Mouse (Mus musculus) midbrain, embryonic 14.5 days (tissue): ENCODE measurements around the gene Med13. TPM values are rescaled to one million over a fixed set of nuclear protein-coding genes. Genes with fewer than 3 reads are reported as not detected.
A peak's percentile ranks its signal among the peaks of the same experiment; 100 is the strongest.

ENCODE experiments used
- ATAC-seq: fragments of 200-750 bp; cut with Nextera tagmentation; 2 replicates; pipeline ENCODE4 v1.8.0; 2017; ENCODE audit warnings: moderate number of reproducible peaks, moderate library complexity; ENCODE audit not compliant: low FRiP score, low TSS enrichment
- DNase-seq: peaks from one replicate; pipeline ENCODE4 v3.0.0-alpha.2; 2015
- H3K27ac ChIP-seq: fragments of 300-500 bp; sonication (generic); replicated peaks from 2 replicates; pipeline ENCODE4 v1.5.1; 2014; ENCODE audit warnings: mild to moderate bottlenecking, low read depth, low read length, moderate library complexity
- H3K27me3 ChIP-seq: fragments of 300-500 bp; sonication (generic); 2 replicates; pipeline ENCODE4 v1.6.1; 2014; ENCODE audit warnings: low read length, control low read depth, mixed read lengths; ENCODE audit not compliant: control insufficient read depth, insufficient read depth
- H3K36me3 ChIP-seq: fragments of 300-500 bp; sonication (generic); 2 replicates; pipeline ENCODE4 v1.6.1; 2014; ENCODE audit warnings: low read length, control low read depth; ENCODE audit not compliant: control insufficient read depth, insufficient read depth
- H3K4me1 ChIP-seq: fragments of 300-500 bp; sonication (generic); 2 replicates; pipeline ENCODE4 v1.6.1; 2014; ENCODE audit warnings: mild to moderate bottlenecking, antibody characterized with exemption, low read length, control low read depth; ENCODE audit not compliant: control insufficient read depth, insufficient read depth
- H3K4me2 ChIP-seq: fragments of 300-500 bp; sonication (generic); 2 replicates; pipeline ENCODE4 v1.6.1; 2014; ENCODE audit warnings: mild to moderate bottlenecking, low read length, moderate library complexity
- H3K4me3 ChIP-seq: fragments of 300-500 bp; sonication (generic); replicated peaks from 2 replicates; pipeline ENCODE4 v1.5.1; 2014; ENCODE audit warnings: low read depth, low read length
- H3K9ac ChIP-seq: fragments of 300-500 bp; sonication (generic); replicated peaks from 2 replicates; pipeline ENCODE4 v1.6.1; 2014; ENCODE audit warnings: mild to moderate bottlenecking, low read length, moderate library complexity
- H3K9me3 ChIP-seq: fragments of 300-500 bp; sonication (generic); 2 replicates; pipeline ENCODE4 v1.6.1; 2016; ENCODE audit warnings: low read length, control low read depth, mixed read lengths; ENCODE audit not compliant: control insufficient read depth
- WGBS: fragments of 180-500 bp; shearing (Covaris S2); extraction: QIAGEN DNeasy Blood & Tissue Kit; methylation state at CpG from one replicate; pipeline ENCODE4 v1.1.7; 2014; 5-methylcytosine and 5-hydroxymethylcytosine counted together
- polyA plus RNA-seq: library from polyadenylated mRNA; unstranded; fragments of >200 nt; fragmentation: Nextera tagmentation; extraction: Ambion mirVana; gene quantifications from 2 replicates; pipeline ENCODE4 v1.2.1, GENCODE M21; 2014

The Med13 gene
- polyA plus RNA-seq, result 15.1 and 15.2 TPM in 2 replicates

- H3K4me2 ChIP-seq, result peak within 1 kb of the TSS; percentile 86
- peaks cover 27% of the 10 kb centered on the region for H3K4me1 ChIP-seq
- no peaks in the 10 kb centered on the region for H3K27me3 ChIP-seq
- peak within 1 kb of the TSS; percentile 98 for H3K27ac ChIP-seq
- 1% methylated on average over 80 of the region's 81 CpGs for WGBS
- H3K9ac ChIP-seq, result peak within 1 kb of the TSS; percentile 94
- DNase-seq (peak; percentile 77), ATAC-seq (peak; percentile 56; the same call in 1 of the 2 replicates)
- H3K36me3 ChIP-seq, result peaks cover 20% of the 10 kb centered on the region; the same call in 1 of the 2 replicates
- H3K9me3 ChIP-seq, result no peaks in the 10 kb centered on the region
- peak within 1 kb of the TSS; percentile 79 for H3K4me3 ChIP-seq
Measured at GRCm38 (mm10) chr11:86356854-86357788, at the start of gene Med13. Gene Med13 (minus strand): TSS chr11:86357602.

GRCm38 (mm10) chr11:86404590-86404989 lies 47.2 kb upstream of the Med13 start:
- ATAC-seq (no peak), DNase-seq (no peak)
- 83% methylated on average over 4 of the region's 4 CpGs for WGBS
- Histone ChIP-seq H3K9me3 (no peaks in the 10 kb centered on the region), H3K36me3 (no peaks in the 10 kb centered on the region), H3K4me2 (no peak overlapping the region), H3K4me1 (no peaks in the 10 kb centered on the region), H3K4me3 (no peak overlapping the region), H3K27me3 (no peaks in the 10 kb centered on the region), H3K9ac (no peak overlapping the region), H3K27ac (no peak overlapping the region)

- Histone ChIP-seq H3K4me2 (no peak overlapping the region), H3K9me3 (no peaks in the 10 kb centered on the region), H3K9ac (no peak overlapping the region), H3K4me3 (no peak overlapping the region), H3K36me3 (no peaks in the 10 kb centered on the region), H3K27me3 (no peaks in the 10 kb centered on the region), H3K4me1 (no peaks in the 10 kb centered on the region), H3K27ac (no peak overlapping the region)
- 95% methylated on average over 2 of the region's 2 CpGs for WGBS
- DNase-seq (no peak), ATAC-seq (no peak)
Measured at GRCm38 (mm10) chr11:86403845-86404244, 46.4 kb upstream of the Med13 start.

- no peak overlapping the region for H3K4me2 ChIP-seq
- no peaks in the 10 kb centered on the region for H3K27me3 ChIP-seq
- no peaks in the 10 kb centered on the region for H3K9me3 ChIP-seq
- no peaks in the 10 kb centered on the region for H3K4me1 ChIP-seq
- no peak overlapping the region for H3K4me3 ChIP-seq
- H3K9ac ChIP-seq, result no peak overlapping the region
- DNase-seq, result no peak
- 89% methylated on average over 9 of the region's 9 CpGs for WGBS
- no peaks in the 10 kb centered on the region for H3K36me3 ChIP-seq
- H3K27ac ChIP-seq, result no peak overlapping the region
- no peak for ATAC-seq
Measured at GRCm38 (mm10) chr11:86399241-86400107, 42.1 kb upstream of the Med13 start.

DNA sequence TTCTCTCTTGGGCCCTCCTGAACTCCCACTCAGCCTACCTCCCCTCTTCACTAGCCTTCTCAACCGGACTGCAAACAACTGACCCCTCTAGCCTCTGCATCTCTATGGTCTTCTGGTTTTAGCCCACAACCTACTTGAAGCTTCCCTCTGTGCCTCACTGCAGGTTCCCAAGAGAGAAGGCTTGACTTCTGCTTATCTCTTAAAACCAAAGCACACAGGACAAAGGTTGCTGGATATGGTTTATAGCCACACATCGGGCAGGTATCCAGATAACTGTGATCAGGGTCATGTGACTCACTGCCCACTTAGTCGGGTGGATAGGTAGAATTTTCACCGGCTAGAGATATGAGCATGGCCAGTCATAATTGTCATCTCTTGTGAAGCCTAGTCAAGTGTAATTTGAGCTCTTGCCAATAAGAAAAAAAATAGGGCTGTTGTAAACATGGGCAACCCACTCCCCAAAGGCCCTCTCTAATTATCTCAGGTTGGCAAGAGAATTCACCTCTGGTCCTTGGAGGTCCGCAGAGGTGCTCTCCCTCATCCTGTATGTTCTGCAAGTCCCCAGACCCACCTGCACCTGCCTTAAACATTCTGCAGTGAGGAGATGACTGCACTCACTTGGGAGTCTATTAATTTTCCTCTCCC lies 39.7 kb upstream of the Med13 start:
- no peak overlapping the region for H3K9ac ChIP-seq
- no peak for ATAC-seq
- 81% methylated on average over 5 of the region's 5 CpGs for WGBS

DNA sequence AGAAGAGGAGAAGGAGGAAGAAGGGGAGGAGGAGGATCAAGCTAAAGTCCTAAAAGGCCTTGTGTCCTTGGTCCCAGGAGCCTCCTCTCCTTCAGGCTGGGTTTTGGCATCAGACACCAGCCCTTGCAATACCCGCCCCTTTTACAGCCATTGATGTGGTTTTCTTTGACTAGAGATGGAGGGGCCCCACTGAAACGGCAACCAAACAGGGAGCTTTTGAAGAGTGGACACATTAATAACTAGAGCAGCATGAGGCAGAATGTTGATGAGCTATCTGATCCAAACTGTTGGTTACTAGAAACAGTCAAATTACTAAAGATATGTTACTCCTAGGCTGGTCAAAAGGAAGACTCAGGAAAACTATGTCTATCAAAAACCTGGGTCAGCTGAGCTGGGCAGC lies 39.1 kb upstream of the Med13 start:
- DNase-seq (no peak), ATAC-seq (no peak)
- Histone ChIP-seq H3K36me3 (no peaks in the 10 kb centered on the region), H3K4me2 (no peak overlapping the region), H3K27ac (no peak overlapping the region), H3K27me3 (no peaks in the 10 kb centered on the region), H3K9ac (no peak overlapping the region), H3K4me3 (no peak overlapping the region), H3K4me1 (no peaks in the 10 kb centered on the region), H3K9me3 (no peaks in the 10 kb centered on the region)
- 42% methylated on average over 2 of the region's 2 CpGs for WGBS

More for the DNA sequence above, 39.7 kb upstream of the Med13 start:
- no peak overlapping the region for H3K27ac ChIP-seq
- DNase-seq, result no peak
- H3K4me3 ChIP-seq, result no peak overlapping the region
- H3K27me3 ChIP-seq, result no peaks in the 10 kb centered on the region
- no peaks in the 10 kb centered on the region for H3K9me3 ChIP-seq
- H3K4me1 ChIP-seq, result no peaks in the 10 kb centered on the region
- H3K36me3 ChIP-seq, result no peaks in the 10 kb centered on the region
- no peak overlapping the region for H3K4me2 ChIP-seq

DNA sequence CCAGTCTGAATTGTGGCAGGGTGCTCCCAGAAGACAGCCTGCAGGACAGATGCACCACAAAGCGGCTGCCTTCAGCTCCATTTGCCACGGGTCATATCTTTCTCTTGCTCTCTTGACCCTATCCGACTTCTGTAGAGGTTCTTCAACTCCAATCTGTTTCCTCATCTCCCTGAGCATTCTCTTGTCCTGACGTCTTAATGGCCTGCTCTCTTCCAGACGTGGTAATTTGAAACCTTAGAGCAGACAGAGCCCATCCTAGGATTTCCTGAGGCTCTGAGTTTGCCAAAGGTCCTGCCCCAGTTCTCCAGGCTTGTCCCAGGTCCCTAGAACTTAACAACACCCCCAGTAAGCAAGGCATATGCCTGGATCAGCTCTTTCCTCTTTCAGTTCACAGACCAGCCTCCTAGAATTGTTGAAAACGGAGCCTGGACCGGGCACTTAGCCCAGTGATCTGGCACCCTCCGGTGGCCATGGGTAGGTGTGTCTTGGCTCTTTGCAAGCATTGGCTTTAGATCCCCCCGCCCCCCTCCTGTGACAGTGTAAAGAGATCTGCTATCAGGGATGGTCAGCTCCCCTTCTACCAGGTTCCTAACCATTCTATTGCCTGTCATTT lies 38.2 kb upstream of the Med13 start:
- H3K9ac ChIP-seq, result no peak overlapping the region
- no peak overlapping the region for H3K27ac ChIP-seq
- no peaks in the 10 kb centered on the region for H3K36me3 ChIP-seq
- H3K4me1 ChIP-seq, result no peaks in the 10 kb centered on the region
- no peak overlapping the region for H3K4me2 ChIP-seq
- H3K4me3 ChIP-seq, result no peak overlapping the region
- no peaks in the 10 kb centered on the region for H3K9me3 ChIP-seq
- DNase-seq (peak; percentile 72), ATAC-seq (no peak)
- 10% methylated on average over 9 of the region's 9 CpGs for WGBS
- H3K27me3 ChIP-seq, result no peaks in the 10 kb centered on the region

- ATAC-seq (no peak), DNase-seq (no peak)
- Histone ChIP-seq H3K36me3 (no peaks in the 10 kb centered on the region), H3K4me3 (no peak overlapping the region), H3K9ac (no peak overlapping the region), H3K4me2 (no peak overlapping the region), H3K9me3 (no peaks in the 10 kb centered on the region), H3K4me1 (no peaks in the 10 kb centered on the region), H3K27me3 (no peaks in the 10 kb centered on the region), H3K27ac (no peak overlapping the region)
- 91% methylated on average over 4 of the region's 4 CpGs for WGBS
Measured at GRCm38 (mm10) chr11:86395100-86395499, 37.7 kb upstream of the Med13 start.
